Mouse (Mus musculus) left cerebral cortex, postnatal 36 days (tissue): ENCODE measurements around the gene Snx1. TPM values are rescaled to one million over a fixed set of nuclear protein-coding genes. Genes with fewer than 3 reads are reported as not detected.

Source experiments
- DNase-seq, 2 experiments: peaks; one replicate each; pipeline ENCODE4 v3.0.0; 2021 to 2022; ENCODE audit warnings: low spot score in 2 of 2, mixed read lengths in 1 of 2
- intact Hi-C: fragments of 180-260 bp; cut with DNase I; formaldehyde crosslinking; loops from one replicate; pipeline ENCODE4 v1.15.1; 2025
- total RNA-seq, 2 experiments: library from RNA; stranded (reverse); gene quantifications; 2 replicates each; pipeline ENCODE4 v1.2.3; 2021

Gene Snx1
- total RNA-seq, 2 experiments from 2014 or later, result 71.1 to 76.1 TPM

- intact Hi-C loops, result no loop called here
- DNase-seq, result no peak
These were observed 24.8 kb downstream of the Snx1 start for GRCm38 (mm10) chr9:66101577-66101976.

GRCm38 (mm10) chr9:66092664-66093063 lies 33.7 kb downstream of the Snx1 start:
- DNase-seq, result no peak
- intact Hi-C loops, result no loop called here

- intact Hi-C loops, result no loop called here
- no peak for DNase-seq
These were observed 34.8 kb downstream of the Snx1 start for GRCm38 (mm10) chr9:66091327-66092231.

GRCm38 (mm10) chr9:66090593-66091244 lies 35.7 kb downstream of the Snx1 start:
- intact Hi-C loops, result no loop called here
- no peak for DNase-seq

GRCm38 (mm10) chr9:66088411-66088810 lies 38.0 kb downstream of the Snx1 start:
- intact Hi-C loops, result no loop called here
- DNase-seq, result peak in 1 of 2 experiments; percentile 29

GRCm38 (mm10) chr9:66087062-66087461 lies 39.3 kb downstream of the Snx1 start:
- DNase-seq, result no peak
- intact Hi-C loops, result no loop called here

GRCm38 (mm10) chr9:66084171-66084570 lies 42.2 kb downstream of the Snx1 start:
- intact Hi-C loops, result no loop called here
- DNase-seq, result no peak

GRCm38 (mm10) chr9:66081999-66082398 lies 44.4 kb downstream of the Snx1 start:
- intact Hi-C loops, result no loop called here
- no peak for DNase-seq

- no peak for DNase-seq
- intact Hi-C loops, result no loop called here
These were observed 45.5 kb downstream of the Snx1 start for GRCm38 (mm10) chr9:66080804-66081459.

- DNase-seq, result no peak
These were observed 47.9 kb downstream of the Snx1 start for GRCm38 (mm10) chr9:66078493-66078892.

GRCm38 (mm10) chr9:66078072-66078471 lies 48.3 kb downstream of the Snx1 start:
- intact Hi-C loops, result no loop called here
- DNase-seq, result no peak

More at GRCm38 (mm10) chr9:66078493-66078892, 47.9 kb downstream of the Snx1 start:
- intact Hi-C loops, result no loop called here

GRCm38 (mm10) chr9:66072754-66073153 lies 53.6 kb downstream of the Snx1 start:
- no peak for DNase-seq
- intact Hi-C loops, result no loop called here

- DNase-seq, result no peak
- intact Hi-C loops, result no loop called here
These were observed 56.2 kb downstream of the Snx1 start for GRCm38 (mm10) chr9:66070151-66070550.

- peak; percentile 43 to 56 for DNase-seq
- intact Hi-C loops, result no loop called here
These were observed 56.8 kb downstream of the Snx1 start, which contains the start of gene Snx22 for GRCm38 (mm10) chr9:66069583-66069982. Gene Snx22 (minus strand): TSS chr9:66069719.

GRCm38 (mm10) chr9:66068971-66069391 lies 57.4 kb downstream of the Snx1 start:
- intact Hi-C loops, result no loop called here
- DNase-seq, result peak in 1 of 2 experiments; percentile 25

- intact Hi-C loops, result no loop called here
- no peak for DNase-seq
These were observed 58.3 kb downstream of the Snx1 start for GRCm38 (mm10) chr9:66068056-66068455.

- intact Hi-C loops, result no loop called here
- DNase-seq, result no peak
These were observed 58.8 kb downstream of the Snx1 start for GRCm38 (mm10) chr9:66067542-66067941.

- intact Hi-C loops, result no loop called here
- no peak for DNase-seq
These were observed 59.6 kb downstream of the Snx1 start for GRCm38 (mm10) chr9:66066791-66067190.

GRCm38 (mm10) chr9:66064316-66064715 lies 62.1 kb downstream of the Snx1 start:
- intact Hi-C loops, result no loop called here
- no peak for DNase-seq

GRCm38 (mm10) chr9:66063446-66063845 lies 62.9 kb downstream of the Snx1 start:
- DNase-seq, result no peak
- intact Hi-C loops, result no loop called here
